Mouse (Mus musculus) CH12F3 (cell line): ENCODE measurements around the gene Dab2.

Source experiments
- in situ Hi-C: fragments of 300-500 bp; cut with MboI; formaldehyde crosslinking; loops from 2 replicates; pipeline ENCODE4 v1.14.3; 2020; ENCODE audit warnings: low sequenced_read_pairs

Dab2 gene

DNA sequence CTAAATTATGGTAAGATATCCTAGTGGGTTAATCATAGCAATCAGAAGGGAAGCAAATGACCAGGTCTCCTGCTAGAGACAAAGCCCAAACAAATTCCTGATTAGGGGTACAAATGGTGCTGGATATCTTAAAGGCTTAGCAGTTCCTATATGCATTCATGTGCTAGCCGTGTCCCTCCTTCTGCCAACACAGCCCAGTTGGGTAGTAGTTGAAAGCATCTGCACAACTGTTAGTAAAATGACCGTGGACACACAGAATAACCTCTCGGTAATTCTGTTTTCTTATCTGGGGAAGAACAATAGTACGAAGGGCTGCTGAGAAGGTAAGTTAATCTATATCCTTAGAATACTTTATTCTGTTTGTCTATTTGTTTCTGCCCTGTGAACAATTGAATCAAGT lies 90.5 kb downstream of the Dab2 start:
- in situ Hi-C loops, result no loop called here

DNA sequence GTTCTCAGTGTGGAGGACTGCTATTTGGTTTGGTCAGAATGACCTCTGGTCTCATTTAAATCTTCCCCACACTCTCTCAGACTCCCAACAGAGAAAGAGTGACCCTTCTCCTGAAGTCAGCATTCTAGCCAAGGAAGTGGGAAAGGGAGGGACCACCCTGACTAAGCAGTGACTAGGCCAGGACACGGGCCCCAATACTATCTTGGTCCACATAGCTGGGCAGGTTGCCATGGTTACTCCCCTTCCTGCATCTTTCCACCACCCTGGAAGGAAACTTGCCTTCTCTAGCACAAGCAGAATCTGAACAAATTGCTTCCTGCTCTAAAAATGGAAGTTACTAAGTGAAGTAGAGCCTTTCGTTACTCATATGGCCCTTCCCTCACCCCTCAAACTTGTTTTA lies 91.1 kb downstream of the Dab2 start:
- in situ Hi-C loops, result no loop called here

DNA sequence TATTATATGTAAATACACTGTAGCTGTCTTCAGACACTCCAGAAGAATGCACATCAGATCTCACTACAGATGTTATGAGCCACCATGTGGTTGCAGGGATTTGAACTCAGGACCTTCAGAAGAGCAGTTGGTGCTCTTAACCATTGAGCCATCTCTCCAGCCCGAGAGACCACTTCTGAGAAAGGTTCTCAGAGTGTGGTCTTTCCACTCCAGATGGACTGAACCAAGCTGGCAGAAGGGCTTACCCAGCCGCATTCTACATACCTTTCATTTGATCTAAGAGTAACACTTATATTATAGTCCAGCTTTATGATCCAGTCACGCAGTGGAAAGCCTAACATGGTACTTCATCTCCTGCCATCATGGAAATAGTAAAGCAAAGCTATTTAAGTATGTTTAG lies 92.3 kb downstream of the Dab2 start:
- in situ Hi-C loops, result no loop called here

DNA sequence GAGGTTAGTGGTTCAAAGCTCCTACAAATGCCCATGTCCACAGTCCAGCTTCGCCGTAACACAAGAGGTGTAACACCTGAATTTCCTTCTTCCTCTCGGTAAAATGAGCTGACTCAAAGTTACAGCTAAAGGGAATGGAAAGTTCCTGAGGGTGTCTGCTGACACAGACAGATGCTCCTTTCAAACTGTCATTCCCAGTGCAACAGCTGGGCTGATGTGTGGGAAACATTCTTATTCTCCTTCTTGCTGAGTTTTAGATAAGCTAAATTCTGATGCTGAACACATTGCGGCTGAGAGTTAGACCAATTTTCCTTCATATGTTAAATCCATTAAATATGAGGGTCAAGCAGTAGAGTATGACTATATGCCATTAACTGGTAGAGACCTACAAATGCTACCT lies 94.0 kb downstream of the Dab2 start:
- in situ Hi-C loops, result no loop called here

DNA sequence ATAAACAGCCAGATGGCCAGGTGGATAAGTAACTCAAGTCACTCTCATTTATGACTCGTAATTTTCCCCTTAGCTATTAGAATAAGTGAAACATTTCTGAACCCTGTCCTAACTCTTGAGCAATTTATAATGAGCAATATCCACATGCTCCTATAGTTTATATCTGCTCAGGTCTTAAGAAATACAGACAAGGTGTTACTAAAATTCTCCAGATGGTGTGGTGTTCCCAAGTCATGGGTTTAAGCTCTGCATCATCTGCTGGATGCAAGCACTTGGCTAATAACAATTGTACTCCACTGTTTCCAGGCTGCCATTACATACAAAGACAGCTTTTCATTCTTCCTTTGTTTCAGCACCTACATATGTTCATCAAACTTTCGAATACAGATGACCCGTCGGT lies 98.6 kb downstream of the Dab2 start:
- in situ Hi-C loops, result no loop called here

DNA sequence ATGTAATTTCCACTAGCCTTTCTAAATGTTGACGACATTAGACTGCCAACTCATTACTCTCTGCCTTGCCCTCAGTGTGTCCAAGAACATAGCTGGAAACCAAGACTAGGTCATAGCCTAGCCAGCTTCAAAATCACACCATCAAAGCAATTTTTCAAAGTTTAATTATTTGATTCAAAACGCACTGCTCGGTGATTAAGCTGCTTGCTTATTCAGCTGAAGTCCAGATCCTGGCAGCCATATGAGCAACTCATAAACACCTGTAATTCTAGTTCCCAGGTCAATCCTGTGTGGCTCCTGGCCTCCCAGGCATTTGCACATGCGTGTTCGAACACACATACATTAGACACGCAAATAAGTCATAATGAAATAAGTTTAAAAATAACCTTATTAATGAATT lies 99.3 kb downstream of the Dab2 start:
- in situ Hi-C loops, result no loop called here

DNA sequence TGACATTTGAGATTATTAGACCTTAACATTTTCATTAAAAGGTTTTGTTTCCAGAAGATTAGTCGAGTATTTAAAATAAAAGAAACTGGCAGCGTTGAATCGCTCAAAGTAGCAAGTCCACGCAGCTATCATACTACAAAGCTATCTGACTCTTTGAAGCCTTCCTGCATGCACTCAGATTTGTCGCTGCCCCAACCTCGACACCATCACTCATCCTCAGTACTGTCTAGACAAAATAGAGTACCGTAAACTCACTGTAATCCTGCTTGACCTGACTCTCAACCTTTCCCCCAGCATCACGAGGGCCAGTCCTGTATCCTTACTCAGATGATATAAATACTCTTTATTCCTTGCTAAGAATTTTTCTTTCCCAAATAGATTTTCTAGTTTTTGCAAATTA lies 100.5 kb downstream of the Dab2 start:
- in situ Hi-C loops, result no loop called here

DNA sequence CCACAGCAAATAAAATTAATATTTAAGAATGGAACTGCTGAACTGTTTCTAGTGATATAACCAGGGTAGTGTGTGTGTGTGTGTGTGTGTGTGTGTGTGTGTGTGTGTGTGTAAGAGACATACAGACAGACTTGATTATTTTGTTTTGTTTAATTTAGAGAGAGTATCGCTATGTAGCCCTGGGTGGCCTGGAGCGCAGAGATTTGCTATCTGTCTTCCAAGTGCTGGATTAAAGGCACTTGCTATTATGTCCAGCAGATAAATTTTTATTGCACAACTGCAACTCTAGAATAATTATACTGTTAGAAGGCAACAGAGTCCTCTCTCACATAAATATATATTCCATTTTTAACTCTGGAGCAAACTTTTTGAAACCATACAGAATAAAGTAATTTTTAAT lies 102.8 kb downstream of the Dab2 start:
- in situ Hi-C loops, result no loop called here

DNA sequence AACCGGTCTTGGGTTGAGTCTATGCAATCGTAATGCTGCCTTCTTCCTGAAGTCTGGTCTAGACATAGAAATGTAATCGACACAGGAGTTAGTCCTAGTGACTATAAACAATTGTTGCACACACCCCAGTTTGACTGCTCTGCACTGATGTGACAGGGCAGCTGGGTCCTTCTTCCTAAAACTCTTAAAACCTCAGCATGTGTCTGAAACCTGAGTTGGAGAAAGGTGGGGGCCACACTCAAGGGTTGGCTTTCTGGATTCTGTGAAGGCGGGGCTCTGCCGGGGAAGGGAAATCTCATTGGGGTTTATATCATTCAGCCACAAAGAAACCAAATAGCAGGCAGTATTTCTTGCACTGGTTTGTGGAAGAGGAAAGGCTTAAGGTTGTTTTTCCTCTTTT lies 104.6 kb downstream of the Dab2 start:
- in situ Hi-C loops, result no loop called here

DNA sequence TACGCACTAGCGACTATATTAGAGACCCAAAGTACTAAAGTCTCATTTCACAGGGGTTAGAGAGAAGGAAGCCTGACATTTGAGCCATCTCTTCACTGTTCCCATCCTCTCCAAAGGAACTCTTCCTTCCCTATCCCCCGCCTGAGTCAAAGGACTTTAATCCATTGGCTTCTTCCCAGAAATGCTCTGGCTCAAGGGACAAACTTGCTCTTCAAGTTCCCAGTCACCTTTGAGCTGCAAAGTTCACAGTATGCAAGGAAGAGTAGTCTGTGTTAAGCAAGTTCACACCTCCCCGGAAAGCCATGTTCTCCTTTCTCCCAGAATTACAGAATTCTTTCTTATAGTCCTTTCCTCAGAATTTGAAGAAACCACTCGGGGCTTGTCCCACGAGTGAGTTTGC lies 107.2 kb downstream of the Dab2 start:
- in situ Hi-C loops, result no loop called here

DNA sequence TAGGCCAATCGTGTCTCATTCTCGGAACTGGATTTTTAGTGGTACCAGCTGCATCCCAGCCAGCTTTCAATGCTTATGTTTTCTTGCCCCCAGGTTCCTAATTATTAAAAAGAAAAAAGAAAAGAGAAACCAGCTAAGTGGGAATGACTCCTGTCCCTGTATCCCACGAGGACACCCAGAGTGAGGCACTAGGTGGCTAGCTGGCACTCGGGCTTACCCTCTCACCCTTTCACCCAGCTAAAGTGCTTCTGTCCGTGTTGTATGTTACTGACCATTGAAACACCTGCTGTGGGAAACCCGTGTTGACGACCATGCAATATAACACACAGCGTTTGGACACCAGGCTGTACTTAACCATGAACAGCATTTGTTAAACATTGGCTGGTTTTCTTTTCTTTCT lies 109.4 kb downstream of the Dab2 start:
- in situ Hi-C loops, result no loop called here

DNA sequence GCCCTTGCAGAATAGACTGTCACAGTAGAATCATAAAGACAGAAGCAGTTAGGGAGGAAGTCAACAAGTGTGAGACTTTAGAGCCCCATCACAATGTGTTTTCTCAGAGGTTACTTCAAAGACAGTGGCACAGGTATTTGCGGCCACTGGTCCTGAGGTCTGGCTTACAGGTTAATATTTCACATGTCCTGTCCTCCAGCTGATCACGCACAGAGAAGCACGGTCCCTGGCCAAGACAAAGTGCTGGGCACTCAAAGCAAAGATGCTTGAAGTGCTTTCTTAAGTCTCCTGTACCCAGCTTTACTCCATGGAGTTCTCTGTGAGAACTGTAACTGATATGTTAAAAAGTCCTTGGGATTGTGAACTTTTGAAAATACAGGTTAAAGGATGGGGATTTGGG lies 110.6 kb downstream of the Dab2 start:
- in situ Hi-C loops, result no loop called here

DNA sequence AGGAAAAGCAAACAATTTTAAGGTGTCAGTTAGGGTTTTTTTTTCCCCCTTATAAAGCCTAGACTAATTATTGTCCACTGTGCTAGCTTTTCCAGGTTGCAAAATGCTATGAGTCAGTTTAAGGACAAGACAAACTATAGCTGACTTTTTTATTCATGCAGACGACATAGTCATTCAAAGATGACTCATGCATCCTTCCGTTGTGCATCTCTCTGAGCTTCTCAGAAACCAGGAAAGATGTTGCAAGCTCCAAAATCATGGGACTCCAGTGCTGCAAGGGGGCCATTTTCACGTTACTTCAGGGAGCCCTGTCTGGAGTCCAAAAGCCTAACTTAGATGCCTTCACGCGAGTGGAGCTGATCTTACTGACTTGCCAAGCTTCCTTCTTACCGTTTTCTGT lies 111.7 kb downstream of the Dab2 start:
- in situ Hi-C loops, result no loop called here

DNA sequence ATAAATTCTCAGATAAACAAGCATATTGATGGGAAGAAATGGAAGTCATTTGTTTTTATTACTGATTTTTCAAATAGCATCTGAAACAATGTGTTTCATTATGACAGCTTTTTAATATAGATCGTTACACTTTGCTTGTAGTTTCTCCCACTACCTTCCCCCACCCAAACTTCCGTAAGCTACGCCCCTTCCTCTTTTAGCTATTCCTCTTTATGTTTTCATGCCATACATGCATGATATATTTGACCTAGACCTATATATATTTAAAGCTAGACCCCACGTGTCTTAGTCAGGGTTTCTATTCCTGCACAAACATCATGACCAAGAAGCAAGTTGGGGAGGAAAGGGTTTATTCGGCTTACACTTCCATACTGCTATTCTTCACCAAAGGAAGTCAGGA lies 115.7 kb downstream of the Dab2 start:
- in situ Hi-C loops, result no loop called here

DNA sequence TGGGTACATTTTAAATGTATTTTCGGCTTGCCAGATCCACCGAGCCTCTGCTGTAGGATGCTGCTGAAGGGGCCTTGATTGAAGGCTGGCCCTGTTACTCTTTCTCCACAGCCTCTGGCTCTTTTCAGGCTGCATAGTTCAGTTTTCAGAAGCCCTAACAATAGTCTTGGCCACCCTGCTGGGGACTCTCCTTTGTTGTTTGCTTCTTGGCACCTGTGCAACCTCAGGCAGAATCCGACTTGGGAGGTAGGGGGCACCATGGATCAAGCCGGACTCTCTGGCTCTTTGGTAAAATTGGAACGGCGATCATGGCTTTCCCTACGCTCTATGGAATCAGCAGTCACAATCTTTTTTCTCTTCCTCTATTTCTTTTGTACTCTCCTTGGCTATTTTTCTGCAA lies 132.2 kb downstream of the Dab2 start:
- in situ Hi-C loops, result no loop called here

DNA sequence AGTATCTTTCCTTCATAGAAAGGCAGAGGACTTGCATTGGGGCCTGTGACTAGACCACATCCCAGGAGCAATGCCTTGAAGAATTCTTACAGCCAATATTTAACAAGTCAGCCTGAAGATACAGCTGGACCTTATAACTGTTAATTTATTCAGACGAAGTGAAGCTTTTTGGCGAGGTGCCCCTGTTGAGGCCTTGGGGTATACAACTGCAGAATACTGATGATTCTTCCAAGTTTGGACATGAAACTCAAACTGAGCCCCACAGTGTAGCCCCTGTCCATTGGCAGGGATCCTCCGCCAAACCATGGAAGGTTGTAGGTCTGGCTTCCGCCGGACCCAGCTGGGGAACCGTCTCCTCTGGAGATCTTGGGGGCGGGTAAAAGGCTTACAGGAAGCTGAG lies 132.8 kb downstream of the Dab2 start:
- in situ Hi-C loops, result no loop called here

DNA sequence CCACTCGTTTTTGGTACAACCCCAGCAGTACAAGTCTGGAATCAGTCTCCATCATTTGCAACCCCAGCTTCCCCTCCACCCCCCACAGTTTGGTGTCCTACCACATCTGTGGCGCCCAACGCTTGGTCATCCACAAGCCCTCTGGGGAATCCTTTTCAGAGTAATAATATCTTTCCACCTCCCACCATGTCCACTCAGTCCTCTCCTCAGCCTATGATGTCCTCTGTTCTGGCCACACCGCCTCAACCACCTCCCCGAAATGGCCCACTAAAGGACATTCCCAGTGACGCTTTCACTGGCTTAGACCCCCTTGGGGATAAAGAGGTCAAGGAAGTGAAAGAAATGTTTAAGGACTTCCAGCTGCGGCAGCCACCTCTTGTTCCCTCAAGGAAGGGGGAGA lies 135.7 kb downstream of the Dab2 start:
- in situ Hi-C loops, result no loop called here

DNA sequence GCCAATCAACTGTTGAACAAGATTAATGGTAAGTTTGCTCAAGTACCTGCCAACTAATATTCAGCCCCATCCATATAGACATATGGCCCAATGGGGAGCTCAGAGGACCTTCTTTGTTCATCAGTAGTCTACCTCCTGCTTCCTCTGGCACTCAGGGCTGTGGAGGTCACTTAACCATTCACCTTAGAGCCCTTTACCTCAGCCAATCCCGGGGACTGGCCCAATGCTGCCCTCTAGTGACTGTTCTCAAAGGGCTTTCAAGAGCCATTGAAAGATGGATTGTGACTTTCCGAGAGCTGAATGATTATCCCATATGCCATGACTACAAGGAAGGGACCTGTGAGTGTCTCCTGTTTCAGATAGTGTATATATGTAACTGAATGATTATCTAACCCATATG lies 136.2 kb downstream of the Dab2 start:
- in situ Hi-C loops, result no loop called here

DNA sequence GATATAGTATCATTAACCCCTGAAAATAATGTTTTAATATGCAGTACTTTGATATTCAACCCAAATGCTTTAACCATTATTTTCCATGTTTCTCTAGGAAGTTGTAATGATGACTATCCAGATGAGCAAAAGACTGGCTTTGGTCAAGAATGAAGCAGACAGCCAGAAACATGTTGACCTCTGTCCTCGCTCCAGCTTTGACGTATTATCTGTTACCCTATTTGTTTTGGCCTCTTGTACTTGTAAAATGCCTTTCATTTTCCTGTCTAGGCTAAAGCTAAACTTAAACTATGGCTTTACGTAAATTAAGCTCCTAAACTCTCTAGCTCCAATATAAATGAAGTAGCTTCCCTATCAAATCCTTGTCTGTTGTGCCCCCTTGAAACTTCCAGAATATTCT lies 139.1 kb downstream of the Dab2 start:
- in situ Hi-C loops, result no loop called here

DNA sequence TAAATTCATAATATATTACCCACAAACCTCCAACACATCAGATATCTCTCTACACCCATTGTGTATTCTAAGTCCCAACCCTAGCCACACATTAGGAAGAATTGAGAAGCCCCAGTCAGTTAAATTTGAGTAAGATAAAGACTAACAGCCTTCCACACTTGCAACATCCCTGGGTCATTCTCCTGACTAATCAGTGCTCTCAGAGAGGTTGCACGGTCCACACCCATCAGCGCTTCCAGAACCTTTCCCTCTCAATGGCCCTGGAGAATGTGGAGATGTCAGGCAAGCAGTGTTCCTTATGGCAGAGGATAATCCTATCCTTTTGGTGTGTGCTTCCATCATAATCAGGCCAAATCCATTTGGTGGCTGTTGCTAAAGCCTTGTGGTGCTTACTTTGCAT lies 144.9 kb downstream of the Dab2 start:
- in situ Hi-C loops, result no loop called here

DNA sequence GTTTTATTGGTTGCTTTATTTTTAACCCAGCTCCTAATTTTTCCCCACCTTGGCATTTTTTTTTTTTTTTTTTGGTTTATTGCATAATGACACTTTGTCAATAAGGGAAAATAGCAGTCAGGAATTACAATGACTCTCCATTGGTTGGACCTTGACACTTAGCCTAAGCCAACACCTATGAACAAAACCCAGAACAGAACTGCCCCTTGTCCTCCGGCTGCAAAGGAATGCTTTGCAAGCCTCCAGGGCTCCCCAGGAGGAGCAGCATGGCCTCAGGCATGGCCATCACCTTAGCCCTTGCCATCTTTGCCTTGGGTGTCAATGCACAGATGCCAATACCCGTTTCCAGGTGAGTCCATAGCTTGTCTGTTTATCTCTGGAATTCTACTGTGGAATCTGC lies 145.5 kb downstream of the Dab2 start, which contains the start of gene C9:
C9 (plus strand) TSS at position 193 of the 400 bp plus-strand sequence.
- in situ Hi-C loops, result no loop called here

DNA sequence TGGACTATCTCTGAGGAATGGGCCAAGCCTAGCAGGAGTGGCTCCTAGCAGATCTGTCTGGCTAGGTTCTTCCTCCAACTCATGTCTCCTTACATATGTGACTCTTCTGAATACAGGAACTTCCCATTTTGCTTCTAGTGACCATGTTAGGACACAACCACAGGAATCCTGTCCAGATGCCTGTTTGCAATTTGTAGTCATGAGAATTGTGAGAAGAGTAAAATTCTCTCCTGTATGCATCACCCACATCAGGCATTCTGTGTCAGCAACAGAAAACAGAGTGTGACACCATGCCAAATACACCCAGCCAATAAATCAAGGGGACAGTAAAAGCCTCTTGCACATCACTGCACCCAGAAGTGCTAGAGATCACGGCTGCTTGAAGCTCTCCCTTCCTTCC lies 146.6 kb downstream of the Dab2 start:
- in situ Hi-C loops, result no loop called here

DNA sequence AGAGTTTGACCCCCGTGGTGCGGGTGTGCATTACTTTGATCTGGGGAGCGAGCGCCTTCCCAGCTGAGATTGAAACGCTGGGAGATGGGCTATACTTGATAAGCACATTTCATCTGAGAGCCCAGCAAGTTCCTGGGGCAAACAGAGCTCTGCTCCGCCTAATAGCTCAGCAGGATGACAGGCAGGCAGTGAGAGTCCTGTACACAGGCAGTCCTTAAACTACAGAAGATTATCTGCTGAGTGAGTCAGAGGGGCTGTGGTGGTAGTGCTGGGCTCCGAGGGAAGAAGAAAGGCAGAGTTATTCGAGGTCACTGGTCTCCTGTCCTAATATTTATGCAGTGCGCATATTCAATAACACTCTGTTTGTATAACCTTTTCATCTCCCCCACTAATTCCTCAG lies 149.3 kb downstream of the Dab2 start:
- in situ Hi-C loops, result no loop called here

DNA sequence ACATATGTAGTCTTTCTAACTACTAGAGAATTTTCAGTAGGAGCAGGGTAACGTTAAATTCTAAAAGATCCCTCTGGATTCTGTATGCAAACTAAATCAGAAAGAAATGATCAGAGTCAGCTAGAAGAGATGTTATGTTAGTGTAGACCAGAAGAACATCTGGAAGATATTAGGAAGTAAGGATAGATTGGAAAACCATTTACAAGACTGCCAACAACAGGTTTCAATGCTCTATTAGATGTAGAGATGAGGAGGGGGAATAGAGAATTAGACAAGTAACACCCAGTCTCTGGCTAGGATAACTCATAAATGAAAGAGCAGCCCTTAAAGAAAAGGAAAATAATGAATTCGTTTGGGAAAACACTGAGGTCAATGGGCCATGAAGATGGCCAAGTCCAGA lies 154.9 kb downstream of the Dab2 start:
- in situ Hi-C loops, result no loop called here
